Mouse (Mus musculus) bone marrow macrophage, adult 2 months (primary cell): ENCODE data around the gene Antxr2.

Experiments
- CTCF ChIP-seq: IDR thresholded peaks from 2 replicates; pipeline ENCODE4 v1.5.1; 2012; ENCODE audit warnings: low read depth, mild to moderate bottlenecking, low read length, moderate library complexity
- POLR2A ChIP-seq: IDR thresholded peaks from 2 replicates; pipeline ENCODE4 v1.6.1; 2012; ENCODE audit warnings: mild to moderate bottlenecking, low read depth, low read length, borderline replicate concordance

DNA sequence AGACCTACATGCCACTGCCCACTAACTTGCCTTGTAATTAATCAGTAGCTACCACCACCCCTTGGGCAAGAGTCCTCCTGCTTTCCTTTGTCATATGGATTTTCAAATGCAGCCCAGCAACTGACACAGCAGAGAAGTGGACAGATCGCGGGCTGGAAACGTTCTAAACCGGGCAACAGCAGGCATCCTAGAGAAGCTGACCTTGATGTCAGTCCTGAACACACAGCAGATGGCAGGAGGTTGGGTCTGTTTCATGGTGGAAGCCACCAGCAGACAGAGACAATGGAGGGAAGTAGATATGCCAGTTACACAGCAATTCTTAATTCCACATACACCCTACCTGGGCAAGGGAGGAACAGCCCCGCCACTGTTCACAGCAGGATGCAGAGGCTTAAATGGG, 131.5 kb downstream of the Antxr2 start:
- no peak for TF ChIP-seq CTCF
- no peak for TF ChIP-seq POLR2A
